ENCODE assay signal across 8 mouse cellular contexts in genomic region chr2:180215951-180216350, GRCm38 (mm10). TPM values are rescaled to one million over a fixed set of nuclear protein-coding genes. Genes with fewer than 3 reads are reported as not detected.
DNase-seq lines count a peak whose midpoint lies in the region; ATAC-seq and TF ChIP-seq lines count a peak whose summit lies in the region.

No protein-coding gene starts in this region.

- WGBS in kidney, embryonic 14.5 days = 64% methylated on average over 6 of the region's 6 CpGs
- 70% methylated on average over 6 of the region's 6 CpGs for whole genome bisulfite sequencing in heart, embryonic 13.5 days
- 70% methylated on average over 6 of the region's 6 CpGs for WGBS in olfactory bulb, adult 2 months
- WGBS in neural tube, embryonic 15.5 days = 82% methylated on average over 6 of the region's 6 CpGs

- no peak overlapping the region for H3K4me2 ChIP-seq in kidney, embryonic 14.5 days (replicated peaks; ENCODE audit: low read depth, low read length)
- no peak overlapping the region for H3K4me2 ChIP-seq in heart, embryonic 13.5 days
- no peak overlapping the region for H3K4me2 ChIP-seq in neural tube, embryonic 15.5 days

- ATAC-seq in kidney, embryonic 14.5 days (ENCODE audit: low FRiP score, low TSS enrichment) = no peak
- no peak for ATAC-seq in heart, embryonic 13.5 days (ENCODE audit: extremely low read depth, insufficient number of reproducible peaks, low FRiP score, low TSS enrichment)
- ATAC-seq in neural tube, embryonic 15.5 days (ENCODE audit: low FRiP score) = no peak

- no peak overlapping the region for H3K9ac ChIP-seq in kidney, embryonic 14.5 days (ENCODE audit: low read depth, low read length)
- H3K9ac ChIP-seq in heart, embryonic 13.5 days = peak overlapping the region; percentile 57; the same call in 1 of the 2 replicates
- no peak overlapping the region for H3K9ac ChIP-seq in neural tube, embryonic 15.5 days (replicated peaks)

- peak; percentile 72 for DNase-seq in kidney, adult 11 months
- peak; percentile 73 to 88 for DNase-seq in kidney, postnatal 25 days
- no peak for DNase-seq in cerebellum, adult 8-10 months
- no peak for DNase-seq in right cerebral cortex, postnatal 36 days (ENCODE audit: low spot score in 2 of 2)

- no peaks in the 10 kb centered on the region for H3K36me3 ChIP-seq in kidney, embryonic 14.5 days (ENCODE audit: control insufficient read depth, insufficient read depth, low read length)
- H3K36me3 ChIP-seq in heart, embryonic 13.5 days = peaks cover 9% of the 10 kb centered on the region
- no peaks in the 10 kb centered on the region for H3K36me3 ChIP-seq in neural tube, embryonic 15.5 days

- no peaks in the 10 kb centered on the region for H3K27me3 ChIP-seq in kidney, embryonic 14.5 days (ENCODE audit: control insufficient read depth, insufficient read depth, low read length)
- no peaks in the 10 kb centered on the region for H3K27me3 ChIP-seq in heart, embryonic 13.5 days (replicated peaks)
- no peaks in the 10 kb centered on the region for H3K27me3 ChIP-seq in neural tube, embryonic 15.5 days (replicated peaks)

- no peak for TF ChIP-seq POLR2A in olfactory bulb, adult 2 months (IDR thresholded peaks at IDR 0.05; ENCODE audit: insufficient read depth, low read depth, low read length)

- H3K4me1 ChIP-seq in kidney, embryonic 14.5 days (ENCODE audit: control insufficient read depth, insufficient read depth, low read length) = peaks cover 10% of the 10 kb centered on the region
- peaks cover 62% of the 10 kb centered on the region for H3K4me1 ChIP-seq in heart, embryonic 13.5 days
- H3K4me1 ChIP-seq in olfactory bulb, adult 2 months (ENCODE audit: control insufficient read depth, insufficient read depth, low read length) = peaks cover 46% of the 10 kb centered on the region
- H3K4me1 ChIP-seq in neural tube, embryonic 15.5 days = peaks cover 18% of the 10 kb centered on the region; the same call in 1 of the 2 replicates

- no peak overlapping the region for H3K27ac ChIP-seq in kidney, embryonic 14.5 days (ENCODE audit: low read depth, low read length)
- H3K27ac ChIP-seq in heart, embryonic 13.5 days (replicated peaks) = peak overlapping the region; percentile 79
- H3K27ac ChIP-seq in olfactory bulb, adult 2 months (ENCODE audit: insufficient read depth, low read depth, low read length) = peak overlapping the region; percentile 78
- H3K27ac ChIP-seq in neural tube, embryonic 15.5 days (replicated peaks) = no peak overlapping the region

- no peak for TF ChIP-seq CTCF in olfactory bulb, adult 2 months (IDR thresholded peaks at IDR 0.05; ENCODE audit: insufficient read depth, low read depth, low read length)

- 0 out of 2 replicates have a peak, but pooled peaks cover 2% of the 10 kb centered on the region for H3K9me3 ChIP-seq in kidney, embryonic 14.5 days (ENCODE audit: control insufficient read depth, low read length)
- H3K9me3 ChIP-seq in heart, embryonic 13.5 days = peaks cover 3% of the 10 kb centered on the region
- H3K9me3 ChIP-seq in neural tube, embryonic 15.5 days (replicated peaks) = no peaks in the 10 kb centered on the region

- no peak overlapping the region for H3K4me3 ChIP-seq in kidney, embryonic 14.5 days (ENCODE audit: low read length)
- no peak overlapping the region for H3K4me3 ChIP-seq in heart, embryonic 13.5 days
- H3K4me3 ChIP-seq in olfactory bulb, adult 2 months (ENCODE audit: insufficient read depth, low read depth, low read length) = no peak overlapping the region
- no peak overlapping the region for H3K4me3 ChIP-seq in neural tube, embryonic 15.5 days (replicated peaks)

RNA-seq across cellular contexts. Expression of gene Lama5, which starts 9.7 kb away (rescaled TPM):
- polyA plus RNA-seq in kidney, embryonic 14.5 days (2014; fragmentation: Nextera tagmentation; extraction: Ambion mirVana) = 43.1 and 54.1 TPM in 2 replicates
- 21.6 and 22.5 TPM in 2 replicates for polyA plus RNA-seq in heart, embryonic 13.5 days (2015; fragmentation: Nextera tagmentation; extraction: Ambion mirVana)
- polyA plus RNA-seq in olfactory bulb, adult 2 months (2012; ENCODE audit: insufficient read depth, insufficient read length, low replicate concordance, missing spikeins) = not detected in 2 replicates
- 1.2 and 4.4 TPM in 2 replicates for polyA plus RNA-seq in neural tube, embryonic 15.5 days (2015; fragmentation: Nextera tagmentation; extraction: Ambion mirVana)

RNA-seq across cellular contexts. Expression of gene Rps21, which starts 41.2 kb away (rescaled TPM):
- polyA plus RNA-seq in kidney, embryonic 14.5 days (2014; fragmentation: Nextera tagmentation; extraction: Ambion mirVana) = 730 and 1,037 TPM in 2 replicates
- polyA plus RNA-seq in heart, embryonic 13.5 days (2015; fragmentation: Nextera tagmentation; extraction: Ambion mirVana) = 332 and 351 TPM in 2 replicates
- polyA plus RNA-seq in olfactory bulb, adult 2 months (2012; ENCODE audit: insufficient read depth, insufficient read length, low replicate concordance, missing spikeins) = 1,119 TPM in 1 of 2 replicates, not detected in the other
- 382 and 405 TPM in 2 replicates for polyA plus RNA-seq in neural tube, embryonic 15.5 days (2015; fragmentation: Nextera tagmentation; extraction: Ambion mirVana)

RNA-seq across cellular contexts. Expression of gene Adrm1, which starts 44.7 kb away (rescaled TPM):
- 159 and 160 TPM in 2 replicates for polyA plus RNA-seq in kidney, embryonic 14.5 days (2014; fragmentation: Nextera tagmentation; extraction: Ambion mirVana)
- polyA plus RNA-seq in heart, embryonic 13.5 days (2015; fragmentation: Nextera tagmentation; extraction: Ambion mirVana) = 150 and 155 TPM in 2 replicates
- polyA plus RNA-seq in olfactory bulb, adult 2 months (2012; ENCODE audit: insufficient read depth, insufficient read length, low replicate concordance, missing spikeins) = not detected in 2 replicates
- polyA plus RNA-seq in neural tube, embryonic 15.5 days (2015; fragmentation: Nextera tagmentation; extraction: Ambion mirVana) = 196 and 203 TPM in 2 replicates

RNA-seq across cellular contexts. Expression of gene Cables2, which starts 57.3 kb away (rescaled TPM):
- polyA plus RNA-seq in kidney, embryonic 14.5 days (2014; fragmentation: Nextera tagmentation; extraction: Ambion mirVana) = 13.3 and 21.1 TPM in 2 replicates
- polyA plus RNA-seq in heart, embryonic 13.5 days (2015; fragmentation: Nextera tagmentation; extraction: Ambion mirVana) = 9.0 and 9.3 TPM in 2 replicates
- polyA plus RNA-seq in olfactory bulb, adult 2 months (2012; ENCODE audit: insufficient read depth, insufficient read length, low replicate concordance, missing spikeins) = not detected in 2 replicates
- 21.2 and 25.6 TPM in 2 replicates for polyA plus RNA-seq in neural tube, embryonic 15.5 days (2015; fragmentation: Nextera tagmentation; extraction: Ambion mirVana)

Comparison
In these comparisons a context has a peak if more than half of its experiments do, and no peak if none do; other contexts are left out.
1. DNase-seq: peak in kidney, adult 11 months (single experiment) and kidney, postnatal 25 days (2 of 2); none in cerebellum, adult 8-10 months (single experiment) and right cerebral cortex, postnatal 36 days (0 of 2).
2. H3K27ac ChIP-seq: peak in heart, embryonic 13.5 days (single experiment) and olfactory bulb, adult 2 months (single experiment); none in kidney, embryonic 14.5 days (single experiment) and neural tube, embryonic 15.5 days (single experiment).